Mouse (Mus musculus) stomach, embryonic 14.5 days (tissue): ENCODE measurements around the gene Fam107b. TPM values are rescaled to one million over a fixed set of nuclear protein-coding genes. Genes with fewer than 3 reads are reported as not detected.
A peak's percentile ranks its signal among the peaks of the same experiment; 100 is the strongest.

Experiments
- ATAC-seq: fragments of 200-750 bp; cut with Nextera tagmentation; 2 replicates; pipeline ENCODE4 v1.8.0; 2017; ENCODE audit warnings: low read depth, moderate TSS enrichment; ENCODE audit not compliant: insufficient number of reproducible peaks, insufficient read depth, low FRiP score
- H3K27ac ChIP-seq: fragments of 300-500 bp; sonication (generic); 2 replicates; pipeline ENCODE4 v1.5.1; 2014; ENCODE audit warnings: mild to moderate bottlenecking, low read length, moderate library complexity, mixed read lengths
- H3K27me3 ChIP-seq: fragments of 300-500 bp; sonication (generic); 2 replicates; pipeline ENCODE4 v1.6.1; 2014; ENCODE audit warnings: low read length, control low read depth, mixed read lengths; ENCODE audit not compliant: control insufficient read depth, insufficient read depth
- H3K36me3 ChIP-seq: fragments of 300-500 bp; sonication (generic); 2 replicates; pipeline ENCODE4 v1.6.1; 2014; ENCODE audit warnings: mild to moderate bottlenecking, control low read depth, low read length, moderate library complexity, mixed read lengths; ENCODE audit not compliant: control insufficient read depth, insufficient read depth
- H3K4me1 ChIP-seq: fragments of 300-500 bp; sonication (generic); 2 replicates; pipeline ENCODE4 v1.6.1; 2014; ENCODE audit warnings: low read length, control low read depth, mixed read lengths; ENCODE audit not compliant: control insufficient read depth, insufficient read depth
- H3K4me2 ChIP-seq: fragments of 300-500 bp; sonication (generic); replicated peaks from 2 replicates; pipeline ENCODE4 v1.6.1; 2014; ENCODE audit warnings: low read depth, low read length, control low read depth
- H3K4me3 ChIP-seq: fragments of 300-500 bp; sonication (generic); 2 replicates; pipeline ENCODE4 v1.5.1; 2014; ENCODE audit warnings: low read depth, low read length, control low read depth
- H3K9ac ChIP-seq: fragments of 300-500 bp; sonication (generic); replicated peaks from 2 replicates; pipeline ENCODE4 v1.6.1; 2014; ENCODE audit warnings: low read depth, mild to moderate bottlenecking, control low read depth, low read length, moderate library complexity, mixed read lengths
- H3K9me3 ChIP-seq: fragments of 300-500 bp; sonication (generic); 2 replicates; pipeline ENCODE4 v1.6.1; 2016; ENCODE audit warnings: low read depth, low read length, control low read depth; ENCODE audit not compliant: control insufficient read depth
- WGBS: fragments of 180-500 bp; shearing (Covaris S2); extraction: QIAGEN DNeasy Blood & Tissue Kit; methylation state at CpG from one replicate; pipeline ENCODE4 v1.1.7; 2014; 5-methylcytosine and 5-hydroxymethylcytosine counted together
- polyA plus RNA-seq: library from polyadenylated mRNA; unstranded; fragments of >200 nt; fragmentation: Nextera tagmentation; extraction: Ambion mirVana; gene quantifications from 2 replicates; pipeline ENCODE4 v1.2.1, GENCODE M21; 2014

The Fam107b gene
- polyA plus RNA-seq, 1 experiment from 2014 or later, result 55.4 TPM

GRCm38 (mm10) chr2:3642949-3643348, 72.7 kb downstream of the Fam107b start:
- H3K4me1 ChIP-seq, result no peaks in the 10 kb centered on the region
- no peak overlapping the region for H3K4me3 ChIP-seq
- no peak overlapping the region for H3K27ac ChIP-seq
- H3K9ac ChIP-seq, result no peak overlapping the region
- no peaks in the 10 kb centered on the region for H3K36me3 ChIP-seq
- no peak for ATAC-seq
- H3K9me3 ChIP-seq, result no peaks in the 10 kb centered on the region
- H3K4me2 ChIP-seq, result no peak overlapping the region
- H3K27me3 ChIP-seq, result no peaks in the 10 kb centered on the region

- WGBS, result 91% methylated on average over 4 of the region's 4 CpGs
- no peak for ATAC-seq
- H3K4me2 ChIP-seq, result no peak overlapping the region
- H3K9me3 ChIP-seq, result no peaks in the 10 kb centered on the region
- no peak overlapping the region for H3K9ac ChIP-seq
- no peak overlapping the region for H3K27ac ChIP-seq
- no peaks in the 10 kb centered on the region for H3K36me3 ChIP-seq
- H3K27me3 ChIP-seq, result no peaks in the 10 kb centered on the region
- H3K4me3 ChIP-seq, result no peak overlapping the region
- H3K4me1 ChIP-seq, result no peaks in the 10 kb centered on the region
Observed at GRCm38 (mm10) chr2:3645741-3646140, 75.5 kb downstream of the Fam107b start.

- Histone ChIP-seq H3K9ac (no peak overlapping the region), H3K4me3 (no peak overlapping the region), H3K36me3 (no peaks in the 10 kb centered on the region), H3K27me3 (no peaks in the 10 kb centered on the region), H3K9me3 (no peaks in the 10 kb centered on the region), H3K27ac (no peak overlapping the region), H3K4me2 (no peak overlapping the region), H3K4me1 (no peaks in the 10 kb centered on the region)
- WGBS, result 58% methylated on average over 5 of the region's 5 CpGs
- no peak for ATAC-seq
Observed at GRCm38 (mm10) chr2:3649171-3649570, 78.9 kb downstream of the Fam107b start.

DNA sequence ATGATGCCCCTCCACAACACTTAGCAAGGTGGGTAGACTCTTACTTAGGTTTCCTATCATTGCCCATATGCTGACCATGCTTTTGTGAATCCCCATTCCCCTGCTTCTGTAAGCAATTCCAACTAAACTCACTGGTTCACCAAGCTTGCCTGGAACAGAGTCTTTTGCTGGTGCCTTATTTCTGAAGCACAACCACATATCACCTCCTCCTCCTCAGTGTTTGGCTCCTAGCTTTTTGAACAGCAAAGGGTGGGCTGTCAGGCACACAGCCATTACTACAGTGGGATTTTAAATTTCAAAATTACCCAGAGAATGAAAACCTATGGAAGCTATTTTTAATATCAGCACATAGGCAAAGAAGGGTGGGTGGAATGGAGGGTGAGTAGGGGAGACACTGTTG, 84.3 kb downstream of the Fam107b start:
- Histone ChIP-seq H3K4me1 (peaks cover 12% of the 10 kb centered on the region; the same call in 1 of the 2 replicates), H3K9me3 (no peaks in the 10 kb centered on the region), H3K9ac (no peak overlapping the region), H3K36me3 (no peaks in the 10 kb centered on the region), H3K27ac (no peak overlapping the region), H3K4me2 (no peak overlapping the region), H3K27me3 (no peaks in the 10 kb centered on the region), H3K4me3 (no peak overlapping the region)
- no peak for ATAC-seq

DNA sequence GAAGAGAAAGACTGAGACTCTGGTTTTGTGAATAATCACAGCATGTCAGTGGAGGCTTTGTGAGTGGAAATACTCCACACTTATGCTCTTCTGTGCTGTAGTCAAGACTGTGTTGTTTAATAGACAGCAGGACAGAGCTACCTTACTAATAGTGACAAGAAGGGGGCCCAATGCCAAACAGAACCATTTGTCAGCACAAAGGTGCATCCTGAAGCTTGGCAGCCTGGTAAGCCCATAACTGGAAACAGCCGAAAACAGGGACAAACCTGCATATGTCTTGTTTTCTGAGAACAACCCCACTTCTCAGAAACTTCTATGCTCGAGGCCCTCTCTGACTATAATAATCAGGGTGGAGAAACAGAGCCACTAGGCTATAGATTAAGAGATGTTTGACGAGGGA, 85.8 kb downstream of the Fam107b start:
- H3K27ac ChIP-seq, result no peak overlapping the region
- no peak overlapping the region for H3K9ac ChIP-seq
- H3K4me1 ChIP-seq, result peaks cover 12% of the 10 kb centered on the region; the same call in 1 of the 2 replicates
- no peaks in the 10 kb centered on the region for H3K36me3 ChIP-seq
- ATAC-seq, result no peak
- WGBS, result 72% methylated on average over 3 of the region's 3 CpGs
- no peaks in the 10 kb centered on the region for H3K27me3 ChIP-seq
- no peak overlapping the region for H3K4me3 ChIP-seq
- no peak overlapping the region for H3K4me2 ChIP-seq
- H3K9me3 ChIP-seq, result no peaks in the 10 kb centered on the region

- no peaks in the 10 kb centered on the region for H3K27me3 ChIP-seq
- H3K27ac ChIP-seq, result no peak overlapping the region
- no peaks in the 10 kb centered on the region for H3K9me3 ChIP-seq
- WGBS, result 88% methylated on average over 6 of the region's 6 CpGs
- H3K4me3 ChIP-seq, result no peak overlapping the region
- H3K36me3 ChIP-seq, result no peaks in the 10 kb centered on the region
- H3K4me1 ChIP-seq, result peaks cover 12% of the 10 kb centered on the region; the same call in 1 of the 2 replicates
- ATAC-seq, result no peak
- no peak overlapping the region for H3K4me2 ChIP-seq
- H3K9ac ChIP-seq, result no peak overlapping the region
Observed at GRCm38 (mm10) chr2:3656834-3657233, 86.5 kb downstream of the Fam107b start.

- Histone ChIP-seq H3K36me3 (no peaks in the 10 kb centered on the region), H3K4me1 (peaks cover 12% of the 10 kb centered on the region; the same call in 1 of the 2 replicates), H3K27me3 (no peaks in the 10 kb centered on the region), H3K4me3 (no peak overlapping the region), H3K9ac (no peak overlapping the region), H3K27ac (no peak overlapping the region), H3K4me2 (no peak overlapping the region), H3K9me3 (no peaks in the 10 kb centered on the region)
- ATAC-seq, result no peak
- 66% methylated on average over 5 of the region's 5 CpGs for WGBS
Observed at GRCm38 (mm10) chr2:3657376-3657775, 87.1 kb downstream of the Fam107b start.

DNA sequence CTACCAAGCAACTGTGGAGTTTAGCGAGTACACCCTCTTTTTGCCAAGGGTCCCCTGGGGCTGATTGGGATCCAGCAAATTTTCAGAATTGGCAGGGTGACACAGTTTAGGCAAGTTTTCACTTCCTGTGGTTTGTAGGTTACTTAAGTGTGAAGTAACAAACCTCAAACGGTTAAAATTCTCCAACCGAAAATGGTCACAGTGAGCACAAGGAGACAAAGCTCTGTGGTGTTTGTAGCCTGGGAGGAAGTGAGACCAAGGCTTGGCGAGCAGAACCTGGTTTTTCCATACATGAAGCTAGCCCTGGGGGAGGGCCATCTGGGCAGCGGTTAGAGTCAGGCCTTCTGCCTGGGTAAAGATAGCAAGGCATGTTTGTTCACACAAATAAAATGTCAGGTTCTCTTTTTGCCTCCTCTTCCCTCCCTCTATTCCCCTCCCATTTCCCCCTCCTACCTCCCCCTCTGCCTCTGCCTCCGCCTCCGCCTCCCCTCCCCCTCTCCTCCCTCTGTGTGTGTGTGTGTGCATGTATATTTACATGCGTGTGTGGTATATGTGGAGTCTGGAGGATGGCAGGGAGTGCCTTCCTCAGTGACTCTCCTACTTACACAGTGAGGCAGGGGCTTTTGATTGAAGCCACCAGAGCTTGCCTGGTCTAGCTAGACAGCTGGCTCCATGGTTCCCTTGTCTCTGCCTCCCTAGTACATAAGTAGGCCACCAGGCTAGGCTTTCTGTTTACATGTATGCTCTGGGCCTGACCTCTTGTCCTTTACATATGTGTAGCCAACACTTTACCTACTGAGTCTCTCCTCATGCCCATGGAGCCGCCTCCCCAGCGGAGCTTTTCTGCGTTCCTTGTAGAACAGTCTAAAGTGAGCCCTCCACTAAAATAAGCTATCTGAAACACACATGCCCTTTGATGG, 87.8 kb downstream of the Fam107b start:
- WGBS, result 54% methylated on average over 11 of the region's 11 CpGs
- 0 out of 2 replicates have a peak, but pooled peaks have one; percentile 30 for ATAC-seq

More for the DNA sequence above, 87.8 kb downstream of the Fam107b start:
- Histone ChIP-seq H3K9me3 (no peaks in the 10 kb centered on the region), H3K4me1 (peaks cover 12% of the 10 kb centered on the region; the same call in 1 of the 2 replicates), H3K4me3 (no peak overlapping the region), H3K4me2 (no peak overlapping the region), H3K27ac (no peak overlapping the region; the same call in 1 of the 2 replicates), H3K27me3 (no peaks in the 10 kb centered on the region), H3K36me3 (no peaks in the 10 kb centered on the region), H3K9ac (no peak overlapping the region)
